Mouse (Mus musculus) spleen, adult 2 months (tissue): ENCODE data around the gene Tfe3. TPM values are rescaled to one million over a fixed set of nuclear protein-coding genes. Genes with fewer than 3 reads are reported as not detected.
"Not testable (repeated sequence)": the region's sequence is repeated elsewhere in the genome, so short reads cannot be mapped to it uniquely, and the experiment has no call there.

Experiments
- DNase-seq, 2 experiments: peaks; one replicate each; pipeline versions ENCODE4 v3.0.0 to v3.0.0-alpha.2; 2012 to 2021; ENCODE audit warnings: low spot score in 2 of 2, low read depth in 1 of 2
- H3K27ac ChIP-seq: fragments of 200-500 bp; 2 replicates; pipeline ENCODE4 v1.5.1; 2012; ENCODE audit warnings: low read length, inconsistent platforms; ENCODE audit not compliant: insufficient read depth
- H3K27me3 ChIP-seq: fragments of 200-500 bp; 2 replicates; pipeline ENCODE4 v1.6.1; 2012; ENCODE audit warnings: mild to moderate bottlenecking, moderate library complexity, low read length, inconsistent platforms; ENCODE audit not compliant: control insufficient read depth, insufficient read depth
- H3K36me3 ChIP-seq: fragments of 200-500 bp; 2 replicates; pipeline ENCODE4 v1.6.1; 2012; ENCODE audit warnings: mild to moderate bottlenecking, low read length, inconsistent platforms; ENCODE audit not compliant: control insufficient read depth, insufficient read depth
- H3K4me1 ChIP-seq: fragments of 200-500 bp; 2 replicates; pipeline ENCODE4 v1.6.1; 2011; ENCODE audit warnings: inconsistent platforms; ENCODE audit not compliant: control insufficient read depth, insufficient read depth, insufficient read length
- H3K4me3 ChIP-seq: fragments of 200-500 bp; 2 replicates; pipeline ENCODE4 v1.5.1; 2011; ENCODE audit warnings: mild to moderate bottlenecking, inconsistent platforms; ENCODE audit not compliant: insufficient read depth, insufficient read length; ENCODE audit errors: extremely low read depth
- CTCF ChIP-seq: fragments of 200-500 bp; IDR thresholded peaks from 2 replicates; pipeline ENCODE4 v1.5.1; 2011; ENCODE audit warnings: mild to moderate bottlenecking, inconsistent platforms; ENCODE audit not compliant: insufficient read depth, insufficient read length, insufficient replicate concordance; ENCODE audit errors: extremely low read depth
- POLR2A ChIP-seq: fragments of 200-500 bp; IDR thresholded peaks from 2 replicates; pipeline ENCODE4 v1.6.1; 2011; ENCODE audit warnings: low read depth, low read length, inconsistent platforms
- WGBS: fragments of 180-500 bp; shearing (Covaris S2); methylation state at CpG from one replicate; pipeline ENCODE4 v1.1.7; 2018; 5-methylcytosine and 5-hydroxymethylcytosine counted together
- polyA plus RNA-seq: library from polyadenylated mRNA; depleted of rRNA; stranded (reverse); fragments of >200 nt; gene quantifications from 2 replicates; pipeline ENCODE4 v1.2.3, GENCODE M21; 2012

Tfe3 gene
- polyA plus RNA-seq, 1 experiment: 23.3 TPM

- 82% methylated on average over 4 of the region's 4 CpGs for WGBS
- Histone ChIP-seq H3K4me3 (no peak overlapping the region), H3K36me3 (no peaks in the 10 kb centered on the region), H3K4me1 (no peaks in the 10 kb centered on the region; the same call in 1 of the 2 replicates), H3K27me3 (no peaks in the 10 kb centered on the region), H3K27ac (no peak overlapping the region)
- no peak for DNase-seq
- TF ChIP-seq POLR2A (no peak), CTCF (no peak)
Observed at GRCm38 (mm10) chrX:7782603-7783092, 20.3 kb downstream of the Tfe3 start.

- WGBS: 24% methylated on average over 24 of the region's 24 CpGs
- H3K4me1 ChIP-seq: peaks cover 6% of the 10 kb centered on the region; the same call in 1 of the 2 replicates
- peak; percentile 75 to 90 for DNase-seq
Observed at GRCm38 (mm10) chrX:7789542-7790136, 27.3 kb downstream of the Tfe3 start, which contains the start of gene Gripap1. TSS of gene Gripap1 (plus strand) at chrX:7789765.

GRCm38 (mm10) chrX:7790309-7790708, 27.9 kb downstream of the Tfe3 start:
- peak overlapping the region; percentile 80 for H3K4me3 ChIP-seq
- peak overlapping the region; percentile 76; the same call in 1 of the 2 replicates for H3K27ac ChIP-seq
- peaks cover 6% of the 10 kb centered on the region; the same call in 1 of the 2 replicates for H3K4me1 ChIP-seq
- WGBS: 24% methylated on average over 5 of the region's 5 CpGs
- no peak for DNase-seq
- no peaks in the 10 kb centered on the region for H3K27me3 ChIP-seq
- TF ChIP-seq POLR2A (no peak), CTCF (no peak)
- H3K36me3 ChIP-seq: peaks cover 1% of the 10 kb centered on the region; the same call in 1 of the 2 replicates

More at GRCm38 (mm10) chrX:7789542-7790136, 27.3 kb downstream of the Tfe3 start, which contains the start of gene Gripap1:
- H3K27ac ChIP-seq: peak within 1 kb of the TSS; percentile 76
- TF ChIP-seq CTCF: no peak
- peak; percentile 69 for TF ChIP-seq POLR2A
- H3K4me3 ChIP-seq: peak within 1 kb of the TSS; percentile 80
- H3K27me3 ChIP-seq: no peaks in the 10 kb centered on the region
- H3K36me3 ChIP-seq: peaks cover 1% of the 10 kb centered on the region; the same call in 1 of the 2 replicates

GRCm38 (mm10) chrX:7793361-7793760, 31.0 kb downstream of the Tfe3 start:
- H3K27ac ChIP-seq: no peak overlapping the region
- peaks cover 1% of the 10 kb centered on the region; the same call in 1 of the 2 replicates for H3K36me3 ChIP-seq
- DNase-seq: no peak
- 55% methylated on average over 3 of the region's 3 CpGs for WGBS
- H3K4me1 ChIP-seq: peaks cover 6% of the 10 kb centered on the region; the same call in 1 of the 2 replicates
- H3K27me3 ChIP-seq: no peaks in the 10 kb centered on the region
- no peak for TF ChIP-seq POLR2A
- peak; percentile 12; the same call in 1 of the 2 replicates for TF ChIP-seq CTCF
- H3K4me3 ChIP-seq: no peak overlapping the region

- Histone ChIP-seq H3K4me3 (no peak overlapping the region), H3K27ac (no peak overlapping the region), H3K27me3 (no peaks in the 10 kb centered on the region), H3K4me1 (peaks cover 6% of the 10 kb centered on the region; the same call in 1 of the 2 replicates), H3K36me3 (peaks cover 6% of the 10 kb centered on the region)
- 61% methylated on average over 7 of the region's 7 CpGs for WGBS
- peak in 1 of 2 experiments; percentile 5 for DNase-seq
- TF ChIP-seq POLR2A (no peak), CTCF (no peak)
Observed at GRCm38 (mm10) chrX:7795016-7795415, 32.7 kb downstream of the Tfe3 start.

GRCm38 (mm10) chrX:7797327-7797726, 35.0 kb downstream of the Tfe3 start:
- Histone ChIP-seq H3K27ac (no peak overlapping the region), H3K27me3 (no peaks in the 10 kb centered on the region), H3K4me1 (no peaks in the 10 kb centered on the region), H3K36me3 (peaks cover 16% of the 10 kb centered on the region), H3K4me3 (no peak overlapping the region)
- DNase-seq: no peak
- TF ChIP-seq CTCF (no peak), POLR2A (no peak)
- 83% methylated on average over 3 of the region's 3 CpGs for WGBS

- H3K4me1 ChIP-seq, DNase-seq, H3K4me3 ChIP-seq, H3K27me3 ChIP-seq, H3K27ac ChIP-seq: not testable (repeated sequence)
- WGBS: 68% methylated on average over 2 of the region's 2 CpGs
- H3K36me3 ChIP-seq: peaks cover 22% of the 10 kb centered on the region
Observed at GRCm38 (mm10) chrX:7802157-7802556, 39.8 kb downstream of the Tfe3 start.

- 66% methylated on average over 8 of the region's 8 CpGs for WGBS
- DNase-seq: peak in 1 of 2 experiments; percentile 6
- H3K36me3 ChIP-seq: peaks cover 22% of the 10 kb centered on the region
- not testable (repeated sequence) for H3K27ac ChIP-seq, H3K27me3 ChIP-seq, H3K4me1 ChIP-seq, H3K4me3 ChIP-seq
Observed at GRCm38 (mm10) chrX:7815016-7815415, 52.7 kb downstream of the Tfe3 start.
